Mouse (Mus musculus): ENCODE measurements around the gene Dennd1a.

Dennd1a gene

GRCm38 (mm10) chr2:37818761-37819525 is 468.2 kb downstream of the Dennd1a start:
- peak; percentile 70 for DNase-seq (ENCODE audit: inconsistent ontology term)

- DNase-seq (ENCODE audit: inconsistent ontology term), result peak; percentile 69
Measured at GRCm38 (mm10) chr2:37815676-37816075, 471.5 kb downstream of the Dennd1a start.

GRCm38 (mm10) chr2:37814820-37815361 is 472.3 kb downstream of the Dennd1a start:
- DNase-seq (ENCODE audit: inconsistent ontology term), result no peak

- no peak for DNase-seq (ENCODE audit: inconsistent ontology term)
Measured at GRCm38 (mm10) chr2:37812401-37812800, 474.8 kb downstream of the Dennd1a start.

- DNase-seq (ENCODE audit: inconsistent ontology term), result peak; percentile 52
Measured at GRCm38 (mm10) chr2:37811682-37812081, 475.5 kb downstream of the Dennd1a start.

- peak; percentile 78 for DNase-seq (ENCODE audit: inconsistent ontology term)
Measured at GRCm38 (mm10) chr2:37802610-37803212, 484.5 kb downstream of the Dennd1a start.

- no peak for DNase-seq (ENCODE audit: inconsistent ontology term)
Measured at GRCm38 (mm10) chr2:37801687-37802086, 485.5 kb downstream of the Dennd1a start.

GRCm38 (mm10) chr2:37799137-37799536 is 488.1 kb downstream of the Dennd1a start:
- peak; percentile 80 for DNase-seq (ENCODE audit: inconsistent ontology term)

GRCm38 (mm10) chr2:37797046-37797445 is 490.1 kb downstream of the Dennd1a start:
- no peak for DNase-seq (ENCODE audit: inconsistent ontology term)

- DNase-seq (ENCODE audit: inconsistent ontology term), result peak; percentile 87
Measured at GRCm38 (mm10) chr2:37796021-37796420, 491.2 kb downstream of the Dennd1a start.

- DNase-seq (ENCODE audit: inconsistent ontology term), result no peak
Measured at GRCm38 (mm10) chr2:37791340-37791739, 495.9 kb downstream of the Dennd1a start.

- DNase-seq (ENCODE audit: inconsistent ontology term), result no peak
Measured at GRCm38 (mm10) chr2:37790738-37791137, 496.5 kb downstream of the Dennd1a start.

GRCm38 (mm10) chr2:37789995-37790394 is 497.2 kb downstream of the Dennd1a start:
- no peak for DNase-seq (ENCODE audit: inconsistent ontology term)

GRCm38 (mm10) chr2:37789029-37789428 is 498.2 kb downstream of the Dennd1a start:
- DNase-seq (ENCODE audit: inconsistent ontology term), result no peak

GRCm38 (mm10) chr2:37788176-37788962 is 498.8 kb downstream of the Dennd1a start:
- DNase-seq (ENCODE audit: inconsistent ontology term), result peak; percentile 90

- DNase-seq (ENCODE audit: inconsistent ontology term), result no peak
Measured at GRCm38 (mm10) chr2:37786461-37786860, 500.7 kb downstream of the Dennd1a start.

GRCm38 (mm10) chr2:37784473-37784872 is 502.7 kb downstream of the Dennd1a start:
- DNase-seq (ENCODE audit: inconsistent ontology term), result peak; percentile 93

GRCm38 (mm10) chr2:37782002-37782401 is 505.2 kb downstream of the Dennd1a start:
- DNase-seq (ENCODE audit: inconsistent ontology term), result no peak

GRCm38 (mm10) chr2:37781421-37781820 is 505.8 kb downstream of the Dennd1a start:
- no peak for DNase-seq (ENCODE audit: inconsistent ontology term)

- DNase-seq (ENCODE audit: inconsistent ontology term), result peak; percentile 73
Measured at GRCm38 (mm10) chr2:37780270-37780929, 506.8 kb downstream of the Dennd1a start.

- no peak for DNase-seq (ENCODE audit: inconsistent ontology term)
Measured at GRCm38 (mm10) chr2:37777958-37778720, 509.1 kb downstream of the Dennd1a start.
